Mouse (Mus musculus) neural tube, embryonic 14.5 days (tissue): ENCODE data around the gene Smg9. TPM values are rescaled to one million over a fixed set of nuclear protein-coding genes. Genes with fewer than 3 reads are reported as not detected.
A peak's percentile ranks its signal among the peaks of the same experiment; 100 is the strongest.

Experiments
- ATAC-seq: fragments of 200-750 bp; cut with Nextera tagmentation; 2 replicates; pipeline ENCODE4 v1.8.0; 2017; ENCODE audit warnings: low read depth, mild to moderate bottlenecking, moderate TSS enrichment, moderate library complexity
- H3K27ac ChIP-seq: fragments of 300-500 bp; sonication (generic); 2 replicates; pipeline ENCODE4 v1.5.1; 2014; ENCODE audit warnings: low read depth, mild to moderate bottlenecking, control low read depth, low read length, moderate library complexity, mixed read lengths
- H3K27me3 ChIP-seq: fragments of 300-500 bp; sonication (generic); 2 replicates; pipeline ENCODE4 v1.6.1; 2014; ENCODE audit warnings: low read length; ENCODE audit not compliant: control insufficient read depth, insufficient read depth
- H3K36me3 ChIP-seq: fragments of 300-500 bp; sonication (generic); 2 replicates; pipeline ENCODE4 v1.6.1; 2014; ENCODE audit warnings: low read length, mixed read lengths; ENCODE audit not compliant: control insufficient read depth, insufficient read depth
- H3K4me1 ChIP-seq: fragments of 300-500 bp; sonication (generic); 2 replicates; pipeline ENCODE4 v1.6.1; 2014; ENCODE audit warnings: low read length; ENCODE audit not compliant: control insufficient read depth, insufficient read depth
- H3K4me2 ChIP-seq: fragments of 300-500 bp; sonication (generic); 2 replicates; pipeline ENCODE4 v1.6.1; 2014; ENCODE audit warnings: mild to moderate bottlenecking, low read depth, low read length, control low read depth
- H3K4me3 ChIP-seq: fragments of 300-500 bp; sonication (generic); 2 replicates; pipeline ENCODE4 v1.5.1; 2014; ENCODE audit warnings: low read depth, low read length, control low read depth, mixed read lengths
- H3K9ac ChIP-seq: fragments of 300-500 bp; sonication (generic); replicated peaks from 2 replicates; pipeline ENCODE4 v1.6.1; 2014; ENCODE audit warnings: low read depth, mild to moderate bottlenecking, control low read depth, low read length, mixed read lengths
- H3K9me3 ChIP-seq: fragments of 300-500 bp; sonication (generic); 2 replicates; pipeline ENCODE4 v1.6.1; 2016; ENCODE audit warnings: low read length; ENCODE audit not compliant: control insufficient read depth
- WGBS: fragments of 180-500 bp; shearing (Covaris S2); extraction: QIAGEN DNeasy Blood & Tissue Kit; methylation state at CpG from one replicate; pipeline ENCODE4 v1.1.7; 2014; 5-methylcytosine and 5-hydroxymethylcytosine counted together
- polyA plus RNA-seq: library from polyadenylated mRNA; unstranded; fragments of >200 nt; fragmentation: Nextera tagmentation; extraction: Ambion mirVana; gene quantifications from 2 replicates; pipeline ENCODE4 v1.2.1, GENCODE M21; 2014

Gene Smg9
- polyA plus RNA-seq, result 32.9 and 34.9 TPM in 2 replicates

DNA sequence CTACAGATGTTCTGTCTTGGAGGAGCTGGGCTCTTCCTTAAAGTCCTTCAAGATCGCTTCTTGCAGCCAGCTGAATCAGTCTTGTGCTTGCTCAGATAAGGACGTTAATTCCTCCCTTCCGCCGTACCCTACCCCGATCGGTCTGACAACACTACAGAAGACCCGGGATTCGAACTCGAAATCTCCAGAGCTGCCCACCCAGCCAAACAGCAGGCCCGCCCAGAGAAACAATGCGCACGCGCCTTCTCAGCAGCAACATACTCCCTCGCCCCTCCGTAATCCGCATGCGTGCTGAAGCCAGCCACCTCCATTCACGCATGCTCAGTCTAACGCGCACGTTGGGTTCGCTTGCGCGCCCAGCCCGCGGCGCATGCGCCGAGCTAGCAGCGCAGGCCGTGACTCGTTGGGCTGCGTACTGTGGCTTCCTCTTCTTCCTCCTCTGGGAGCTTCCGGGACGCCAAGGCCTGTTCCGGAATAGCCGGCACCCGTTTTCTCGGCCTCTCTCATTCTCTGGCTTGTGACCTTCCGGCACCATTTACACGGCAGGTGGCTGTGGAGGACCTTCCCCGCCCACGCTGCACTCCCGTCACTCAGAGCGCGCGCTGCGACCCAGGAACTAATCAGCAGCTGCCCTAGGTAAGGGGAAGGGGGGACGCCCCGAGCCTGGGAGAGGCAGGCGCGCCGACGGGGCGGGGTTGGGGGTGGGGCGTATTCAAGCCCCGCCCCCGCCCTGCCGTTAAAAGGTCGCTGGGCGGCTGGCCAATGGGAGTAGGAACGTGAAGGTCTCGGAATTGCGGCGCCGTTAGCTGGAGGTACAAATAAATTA is at the start of gene Smg9:
TSS of gene Smg9 (plus strand) at position 364 of the 826 bp plus-strand sequence.
- no peaks in the 10 kb centered on the region for H3K4me1 ChIP-seq
- peak within 1 kb of the TSS; percentile 93 for H3K27ac ChIP-seq
- H3K27me3 ChIP-seq, result no peaks in the 10 kb centered on the region
- WGBS, result 3% methylated on average over 66 of the region's 66 CpGs
- no peaks in the 10 kb centered on the region for H3K9me3 ChIP-seq
- peak within 1 kb of the TSS; percentile 55; the same call in 1 of the 2 replicates for H3K9ac ChIP-seq
- peak; percentile 96 for ATAC-seq
- H3K4me3 ChIP-seq, result peak within 1 kb of the TSS; percentile 50
- peak within 1 kb of the TSS; percentile 48 for H3K4me2 ChIP-seq
- no peaks in the 10 kb centered on the region for H3K36me3 ChIP-seq

DNA sequence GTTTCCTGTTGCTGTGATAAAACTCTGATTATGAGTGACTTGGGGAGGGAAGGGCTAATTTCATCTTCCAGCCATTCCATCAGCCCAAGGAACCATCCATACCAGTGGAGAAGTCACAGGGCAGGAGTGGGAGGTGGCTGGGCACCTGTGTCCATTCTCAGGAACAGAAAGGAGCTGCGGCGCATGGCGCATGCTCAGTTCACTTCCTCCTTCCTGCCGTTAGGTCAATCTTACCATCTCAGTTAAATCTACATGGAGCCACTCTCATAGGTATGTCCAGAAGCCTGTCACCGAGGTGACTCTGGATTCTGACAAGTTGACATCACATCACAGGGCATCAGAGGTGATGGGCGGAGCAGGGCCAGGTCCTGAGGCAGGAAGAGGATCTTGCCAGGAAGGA is 43.8 kb upstream of the Smg9 start:
- H3K4me1 ChIP-seq, result no peaks in the 10 kb centered on the region
- H3K27ac ChIP-seq, result no peak overlapping the region
- no peak overlapping the region for H3K4me2 ChIP-seq
- no peak overlapping the region for H3K4me3 ChIP-seq
- no peaks in the 10 kb centered on the region for H3K36me3 ChIP-seq
- ATAC-seq, result no peak
- H3K27me3 ChIP-seq, result no peaks in the 10 kb centered on the region
- no peak overlapping the region for H3K9ac ChIP-seq
- WGBS, result 86% methylated on average over 6 of the region's 6 CpGs
- H3K9me3 ChIP-seq, result no peaks in the 10 kb centered on the region

DNA sequence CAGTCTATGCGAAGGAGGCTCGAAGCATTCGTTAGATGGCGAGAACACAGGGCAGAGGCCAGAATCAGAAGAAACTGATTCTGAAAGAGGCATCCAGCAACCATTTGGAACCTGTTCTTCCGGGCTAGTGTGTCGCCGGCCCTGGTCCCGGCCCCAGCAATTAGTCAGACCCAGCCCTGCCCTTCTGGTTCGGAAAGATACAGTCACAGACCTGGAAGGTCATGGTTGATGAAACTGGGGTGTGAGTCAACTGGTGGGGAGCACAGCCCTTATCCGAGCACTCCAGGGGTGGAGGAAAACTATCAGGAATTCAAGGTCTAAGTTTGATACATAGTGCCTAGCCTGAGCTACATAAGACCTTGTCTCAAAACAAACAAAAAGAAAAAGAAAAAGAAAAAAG is 43.3 kb upstream of the Smg9 start:
- WGBS, result 87% methylated on average over 10 of the region's 10 CpGs
- Histone ChIP-seq H3K4me3 (no peak overlapping the region), H3K27ac (no peak overlapping the region), H3K9me3 (no peaks in the 10 kb centered on the region), H3K27me3 (no peaks in the 10 kb centered on the region), H3K9ac (no peak overlapping the region), H3K36me3 (no peaks in the 10 kb centered on the region), H3K4me1 (no peaks in the 10 kb centered on the region), H3K4me2 (no peak overlapping the region)
- ATAC-seq, result no peak

DNA sequence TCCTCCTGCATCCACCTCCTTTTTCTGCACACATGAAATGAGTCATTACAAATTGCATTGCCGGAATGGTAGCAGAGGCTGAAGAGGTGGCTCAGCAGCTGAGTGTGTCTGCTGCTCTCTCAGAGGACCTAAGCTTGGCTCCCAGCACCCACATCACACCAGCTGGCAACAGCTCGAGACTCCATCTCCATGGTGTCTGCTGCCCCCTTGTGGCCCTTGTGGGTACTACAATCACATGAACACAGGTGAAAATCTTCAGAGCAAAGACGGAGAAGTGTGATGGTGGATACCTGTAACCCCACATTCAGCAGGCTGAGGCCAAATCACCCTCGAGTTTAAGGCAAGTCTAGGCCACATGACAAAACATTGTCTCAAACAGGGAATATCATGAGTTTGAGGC is 41.5 kb upstream of the Smg9 start:
- Histone ChIP-seq H3K27me3 (no peaks in the 10 kb centered on the region), H3K36me3 (no peaks in the 10 kb centered on the region), H3K9me3 (no peaks in the 10 kb centered on the region), H3K4me2 (no peak overlapping the region), H3K4me1 (no peaks in the 10 kb centered on the region), H3K27ac (no peak overlapping the region), H3K4me3 (no peak overlapping the region), H3K9ac (no peak overlapping the region)
- no peak for ATAC-seq
- WGBS, result 54% methylated on average over 4 of the region's 4 CpGs

DNA sequence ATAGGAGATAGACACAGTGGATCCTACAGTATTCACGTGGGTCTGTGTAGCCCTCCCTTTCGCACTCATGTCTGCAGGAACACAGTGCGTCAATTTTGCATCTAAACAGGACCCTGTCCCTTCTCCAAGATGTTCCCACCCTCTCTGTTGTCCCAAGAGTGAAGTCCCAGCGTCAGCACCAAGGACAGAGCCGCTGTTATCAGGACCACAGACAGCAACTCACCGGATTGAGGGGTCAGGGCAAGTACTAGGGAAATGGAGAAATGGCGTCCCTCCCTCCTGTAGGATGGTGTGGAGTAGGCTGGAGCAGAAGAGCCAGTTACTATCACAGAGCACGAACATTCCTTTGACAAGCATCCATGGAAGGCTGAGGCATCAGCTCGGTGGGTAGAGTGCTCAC is 40.1 kb upstream of the Smg9 start:
- Histone ChIP-seq H3K27me3 (no peaks in the 10 kb centered on the region), H3K27ac (no peak overlapping the region), H3K9me3 (no peaks in the 10 kb centered on the region), H3K36me3 (no peaks in the 10 kb centered on the region), H3K4me1 (no peaks in the 10 kb centered on the region), H3K4me3 (no peak overlapping the region), H3K4me2 (no peak overlapping the region), H3K9ac (no peak overlapping the region)
- WGBS, result 22% methylated on average over 9 of the region's 9 CpGs
- ATAC-seq, result no peak

DNA sequence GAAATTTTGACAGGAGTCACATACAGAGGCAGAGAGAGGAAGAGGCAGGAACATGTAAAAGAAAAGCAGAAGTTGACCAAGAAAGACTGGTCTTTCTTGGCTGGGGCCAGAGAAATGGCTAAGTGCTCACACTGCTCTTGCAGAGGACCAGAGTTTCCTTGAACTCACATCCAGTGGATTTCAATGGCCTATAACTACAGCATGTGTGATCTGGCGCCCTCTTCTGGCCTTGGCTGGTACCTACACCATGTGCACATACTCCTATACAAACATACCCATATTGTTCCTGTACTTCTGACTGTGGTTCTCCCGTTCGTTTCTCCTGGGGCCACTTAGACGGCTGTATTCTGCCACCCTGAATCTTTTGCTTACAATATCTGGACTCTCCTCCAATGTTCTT is 38.4 kb upstream of the Smg9 start:
- whole genome bisulfite sequencing, result 71% methylated on average over 4 of the region's 4 CpGs
- no peaks in the 10 kb centered on the region for H3K9me3 ChIP-seq

DNA sequence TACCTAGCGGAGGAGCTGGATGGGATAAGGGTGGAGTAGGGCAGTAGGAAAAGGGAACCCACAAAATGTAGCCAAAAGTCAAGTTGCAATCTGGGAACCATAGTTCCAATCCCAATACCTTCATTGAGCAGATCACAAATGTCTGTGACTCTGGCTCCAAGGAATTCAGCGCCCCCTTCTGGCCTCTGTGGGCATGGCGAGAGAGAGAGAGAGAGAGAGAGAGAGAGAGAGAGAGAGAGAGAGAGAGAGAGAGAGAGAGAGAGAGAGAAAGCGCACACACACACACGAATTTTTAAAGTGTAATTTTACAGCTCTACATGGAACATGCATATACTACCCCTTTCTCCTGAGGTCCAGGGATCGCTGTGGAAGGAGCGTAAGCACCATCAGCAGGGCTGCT is 36.2 kb upstream of the Smg9 start:
- no peak for ATAC-seq
- no peaks in the 10 kb centered on the region for H3K9me3 ChIP-seq
- no peak overlapping the region for H3K4me2 ChIP-seq
- no peak overlapping the region for H3K27ac ChIP-seq
- no peak overlapping the region for H3K4me3 ChIP-seq
- H3K27me3 ChIP-seq, result no peaks in the 10 kb centered on the region
- H3K36me3 ChIP-seq, result no peaks in the 10 kb centered on the region
- no peaks in the 10 kb centered on the region for H3K4me1 ChIP-seq
- H3K9ac ChIP-seq, result no peak overlapping the region
- 30% methylated on average over 7 of the region's 7 CpGs for WGBS

More for the DNA sequence above, 38.4 kb upstream of the Smg9 start:
- Histone ChIP-seq H3K4me2 (no peak overlapping the region), H3K4me1 (no peaks in the 10 kb centered on the region), H3K9ac (no peak overlapping the region), H3K36me3 (no peaks in the 10 kb centered on the region), H3K27me3 (no peaks in the 10 kb centered on the region), H3K4me3 (no peak overlapping the region), H3K27ac (no peak overlapping the region)
- ATAC-seq, result no peak

DNA sequence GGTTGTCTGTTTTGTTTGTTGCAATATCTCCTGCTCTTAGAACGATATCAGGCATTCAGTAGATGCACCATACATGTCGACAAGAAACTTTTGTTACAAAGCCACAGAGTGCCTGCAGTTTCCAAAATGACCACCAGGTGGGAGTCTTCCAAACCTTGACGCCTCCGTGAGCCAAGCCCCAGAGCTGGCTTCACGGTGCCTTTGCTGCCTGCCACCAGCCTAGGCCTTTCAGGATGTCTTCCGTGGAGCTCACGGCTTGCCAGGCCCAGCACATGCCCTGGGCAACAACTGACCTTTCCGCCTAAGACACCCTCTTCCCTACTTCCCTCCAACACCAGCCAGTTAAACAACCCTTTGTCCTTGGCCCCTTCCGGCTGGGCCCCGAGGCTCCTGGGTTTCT is 34.6 kb upstream of the Smg9 start:
- Histone ChIP-seq H3K27me3 (no peaks in the 10 kb centered on the region), H3K4me3 (no peak overlapping the region), H3K4me1 (no peaks in the 10 kb centered on the region), H3K9me3 (no peaks in the 10 kb centered on the region), H3K36me3 (no peaks in the 10 kb centered on the region), H3K4me2 (no peak overlapping the region), H3K9ac (0 out of 2 replicates have a peak overlapping the region, but pooled peaks have one; percentile 7), H3K27ac (no peak overlapping the region)
- WGBS, result 25% methylated on average over 10 of the region's 10 CpGs
- ATAC-seq, result peak; percentile 84

DNA sequence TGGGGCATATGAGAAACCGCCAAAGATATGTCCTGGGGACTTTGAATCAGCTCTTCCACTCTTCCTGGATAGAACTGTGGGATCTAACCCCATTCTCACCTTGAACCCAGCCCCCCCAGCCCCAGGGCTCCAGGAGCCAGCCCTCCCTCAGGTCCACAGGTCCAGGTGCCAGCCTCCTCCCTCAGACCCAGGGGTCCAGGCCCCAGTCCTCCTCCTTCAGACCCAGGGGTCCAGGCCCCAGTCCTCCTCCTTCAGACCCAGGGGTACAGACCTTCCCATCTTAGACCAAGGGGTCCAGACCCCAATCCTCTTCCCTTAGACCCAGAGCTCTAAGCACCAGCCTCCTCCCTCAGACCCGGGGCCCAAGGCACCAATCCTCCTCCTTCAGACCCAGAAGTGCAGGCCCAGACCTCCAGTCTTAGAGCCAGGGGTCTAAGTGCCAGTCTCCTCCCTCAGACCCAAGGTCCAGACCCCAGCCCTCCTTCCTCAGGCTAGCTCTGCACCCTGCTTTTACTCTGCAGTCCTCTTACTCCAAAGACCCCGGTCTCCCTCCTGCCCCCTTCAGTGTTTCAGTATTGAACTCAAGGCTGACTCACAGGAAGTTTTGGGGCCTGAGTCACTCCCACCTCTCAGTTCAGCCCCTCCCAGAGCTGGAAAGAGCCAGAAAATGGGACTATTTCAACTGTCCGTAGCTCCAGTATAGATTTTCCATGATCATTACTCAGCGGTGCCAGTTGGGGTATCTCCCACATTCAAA is 34.0 kb upstream of the Smg9 start:
- 82% methylated on average over 5 of the region's 5 CpGs for WGBS
- Histone ChIP-seq H3K4me3 (no peak overlapping the region), H3K9me3 (no peaks in the 10 kb centered on the region), H3K27me3 (no peaks in the 10 kb centered on the region), H3K9ac (0 out of 2 replicates have a peak overlapping the region, but pooled peaks have one; percentile 7), H3K36me3 (no peaks in the 10 kb centered on the region), H3K27ac (no peak overlapping the region), H3K4me1 (no peaks in the 10 kb centered on the region), H3K4me2 (no peak overlapping the region)
- ATAC-seq, result peak; percentile 36; the same call in 1 of the 2 replicates
